ENCODE assay signal across 25 mouse cellular contexts in the genomic region with DNA sequence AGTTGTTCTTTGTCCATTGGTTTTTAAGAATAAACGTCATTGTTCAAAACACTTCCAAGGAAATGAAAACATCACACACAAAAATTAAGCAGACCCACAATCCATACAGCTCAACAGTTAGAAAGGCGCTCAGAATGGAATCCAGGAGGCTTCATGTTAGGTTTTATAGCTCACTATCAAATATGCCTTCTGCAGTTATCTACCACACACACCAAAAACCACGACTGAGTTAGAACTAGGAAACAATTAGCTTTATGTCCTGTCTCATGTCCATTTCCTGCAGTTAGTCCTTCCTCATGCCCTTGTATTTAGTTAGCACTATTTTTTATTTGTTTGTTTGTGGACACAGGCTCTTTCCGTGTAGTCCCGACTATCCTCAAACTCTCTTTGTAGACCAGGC. TPM values are rescaled to one million over a fixed set of nuclear protein-coding genes. Genes with fewer than 3 reads are reported as not detected.
"Had no signal": no experiment of that assay in that cellular context is flagged by ENCODE, and none has a peak within 500 bp of the region (broad histone marks: within the 10 kb centered on the region; RNA-seq: fewer than 3 reads in every experiment).

No protein-coding gene starts in this region.

- DNase-seq: lung, adult 18-20 months; lung, embryonic 14.5 days; lung, postnatal 10 days; lung, postnatal 4 days; midbrain, embryonic 14.5 days; retina, postnatal 1 day; right cerebral cortex, adult 18-20 months; right cerebral cortex, postnatal 25 days; right cerebral cortex, postnatal 4 days; spleen, adult 18-20 months; thymus, adult 18-20 months; thymus, postnatal 14 days; thymus, postnatal 36 days had no signal

- H3K36me3 ChIP-seq: neural tube, embryonic 15.5 days had no signal

- H3K4me3 ChIP-seq: megakaryocyte, embryonic 14.5 days; midbrain, embryonic 10.5 days; midbrain, embryonic 12.5 days; myocyte; neural tube, embryonic 13.5 days; neural tube, embryonic 15.5 days had no signal

- H3K27me3 ChIP-seq: megakaryocyte, embryonic 14.5 days; midbrain, embryonic 12.5 days; neural tube, embryonic 13.5 days; neural tube, embryonic 15.5 days had no signal

- H3K9me3 ChIP-seq: megakaryocyte, embryonic 14.5 days; midbrain, embryonic 10.5 days; midbrain, embryonic 12.5 days; neural tube, embryonic 13.5 days; neural tube, embryonic 15.5 days had no signal

- H3K9ac ChIP-seq: lung, embryonic 14.5 days; midbrain, embryonic 12.5 days; neural tube, embryonic 13.5 days; neural tube, embryonic 15.5 days had no signal

- H3K4me1 ChIP-seq: midbrain, embryonic 12.5 days; neural tube, embryonic 13.5 days; neural tube, embryonic 15.5 days had no signal

- H3K27ac ChIP-seq: midbrain, embryonic 10.5 days; midbrain, embryonic 12.5 days; neural tube, embryonic 13.5 days; neural tube, embryonic 15.5 days had no signal

- H3K4me2 ChIP-seq: lung, embryonic 14.5 days; midbrain, embryonic 12.5 days; neural tube, embryonic 13.5 days; neural tube, embryonic 15.5 days had no signal

- ATAC-seq: midbrain, embryonic 16.5 days had no signal

RNA-seq across cellular contexts. Expression of gene G6pc2, which starts 19.8 kb away (rescaled TPM):
- polyA plus RNA-seq: lung, embryonic 14.5 days; lung, embryonic 16.5 days; midbrain, embryonic 10.5 days; midbrain, embryonic 16.5 days; myocyte; neural tube, embryonic 11.5 days; small intestine, adult 2 months; stomach, embryonic 14.5 days; thymus, postnatal 0 days had no signal
